Mouse (Mus musculus): ENCODE data around the gene Fxyd3.

Fxyd3 gene

GRCm38 (mm10) chr7:31076492-31076891 is at the start of gene Fxyd3:
Gene Fxyd3 (minus strand): TSS chr7:31076704.
- no peak for DNase-seq (ENCODE audit: low spot score in 2 of 2)

GRCm38 (mm10) chr7:31125116-31125515 is 48.6 kb upstream of the Fxyd3 start:
- DNase-seq (ENCODE audit: low spot score in 2 of 2), result no peak

- no peak for DNase-seq (ENCODE audit: low spot score in 2 of 2)
Observed at GRCm38 (mm10) chr7:31124381-31124780, 47.9 kb upstream of the Fxyd3 start.

GRCm38 (mm10) chr7:31123697-31124096 is 47.2 kb upstream of the Fxyd3 start:
- DNase-seq (ENCODE audit: low spot score in 2 of 2), result no peak

GRCm38 (mm10) chr7:31122641-31123631 is 46.4 kb upstream of the Fxyd3 start:
- no peak for DNase-seq (ENCODE audit: low spot score in 2 of 2)

- no peak for DNase-seq (ENCODE audit: low spot score in 2 of 2)
Observed at GRCm38 (mm10) chr7:31119556-31119955, 43.1 kb upstream of the Fxyd3 start.

- DNase-seq (ENCODE audit: low spot score in 2 of 2), result no peak
Observed at GRCm38 (mm10) chr7:31118486-31118885, 42.0 kb upstream of the Fxyd3 start.

GRCm38 (mm10) chr7:31117465-31117864 is 41.0 kb upstream of the Fxyd3 start:
- DNase-seq (ENCODE audit: low spot score in 2 of 2), result no peak

GRCm38 (mm10) chr7:31116721-31117145 is 40.2 kb upstream of the Fxyd3 start:
- no peak for DNase-seq (ENCODE audit: low spot score in 2 of 2)

- DNase-seq (ENCODE audit: low spot score in 2 of 2), result no peak
Observed at GRCm38 (mm10) chr7:31115587-31116043, 39.1 kb upstream of the Fxyd3 start.

- no peak for DNase-seq (ENCODE audit: low spot score in 2 of 2)
Observed at GRCm38 (mm10) chr7:31115182-31115581, 38.7 kb upstream of the Fxyd3 start, which contains the start of gene Hpn. Gene Hpn (minus strand): TSS chr7:31115290.

GRCm38 (mm10) chr7:31114646-31115045 is 38.1 kb upstream of the Fxyd3 start:
- DNase-seq (ENCODE audit: low spot score in 2 of 2), result no peak

- DNase-seq (ENCODE audit: low spot score in 2 of 2), result no peak
Observed at GRCm38 (mm10) chr7:31113800-31114199, 37.3 kb upstream of the Fxyd3 start.

- DNase-seq (ENCODE audit: low spot score in 2 of 2), result no peak
Observed at GRCm38 (mm10) chr7:31112036-31112435, 35.5 kb upstream of the Fxyd3 start.

- no peak for DNase-seq (ENCODE audit: low spot score in 2 of 2)
Observed at GRCm38 (mm10) chr7:31110861-31111385, 34.4 kb upstream of the Fxyd3 start.

GRCm38 (mm10) chr7:31109796-31110195 is 33.3 kb upstream of the Fxyd3 start:
- no peak for DNase-seq (ENCODE audit: low spot score in 2 of 2)

- peak in 1 of 2 experiments; percentile 36 for DNase-seq (ENCODE audit: low spot score in 2 of 2)
Observed at GRCm38 (mm10) chr7:31109091-31109490, 32.6 kb upstream of the Fxyd3 start.

GRCm38 (mm10) chr7:31107781-31108180 is 31.3 kb upstream of the Fxyd3 start:
- no peak for DNase-seq (ENCODE audit: low spot score in 2 of 2)

GRCm38 (mm10) chr7:31106166-31106565 is 29.7 kb upstream of the Fxyd3 start:
- DNase-seq (ENCODE audit: low spot score in 2 of 2), result no peak

- peak in 1 of 2 experiments; percentile 42 for DNase-seq (ENCODE audit: low spot score in 2 of 2)
Observed at GRCm38 (mm10) chr7:31105061-31105768, 28.7 kb upstream of the Fxyd3 start.

GRCm38 (mm10) chr7:31100786-31101185 is 24.3 kb upstream of the Fxyd3 start:
- no peak for DNase-seq (ENCODE audit: low spot score in 2 of 2)

GRCm38 (mm10) chr7:31099612-31099982 is 23.1 kb upstream of the Fxyd3 start:
- no peak for DNase-seq (ENCODE audit: low spot score in 2 of 2)

Data from cerebellum, postnatal 4 days (tissue).